Mouse (Mus musculus) liver, embryonic 13.5 days (tissue): ENCODE data around the gene Stpg2. TPM values are rescaled to one million over a fixed set of nuclear protein-coding genes. Genes with fewer than 3 reads are reported as not detected.
"Not testable (repeated sequence)": the region's sequence is repeated elsewhere in the genome, so short reads cannot be mapped to it uniquely, and the experiment has no call there.

Experiments
- ATAC-seq: fragments of 200-750 bp; cut with Nextera tagmentation; 2 replicates; pipeline ENCODE4 v1.8.0; 2017; ENCODE audit warnings: low read depth, mild to moderate bottlenecking, moderate number of reproducible peaks, moderate library complexity
- DNase-seq: peaks from one replicate; pipeline ENCODE4 v3.0.0; 2022
- H3K27ac ChIP-seq: fragments of 300-500 bp; sonication (generic); 2 replicates; pipeline ENCODE4 v1.5.1; 2015; ENCODE audit warnings: moderate library complexity, mild to moderate bottlenecking, inconsistent platforms
- H3K27me3 ChIP-seq: fragments of 300-500 bp; sonication (generic); 2 replicates; pipeline ENCODE4 v1.6.1; 2015; ENCODE audit warnings: mild to moderate bottlenecking, inconsistent platforms
- H3K36me3 ChIP-seq: fragments of 300-500 bp; sonication (generic); 2 replicates; pipeline ENCODE4 v1.6.1; 2015; ENCODE audit warnings: mild to moderate bottlenecking, inconsistent platforms
- H3K4me1 ChIP-seq: fragments of 300-500 bp; sonication (generic); replicated peaks from 2 replicates; pipeline ENCODE4 v1.6.1; 2015; ENCODE audit warnings: inconsistent platforms
- H3K4me2 ChIP-seq: fragments of 300-500 bp; sonication (generic); 2 replicates; pipeline ENCODE4 v1.6.1; 2015; ENCODE audit warnings: inconsistent platforms, mild to moderate bottlenecking, moderate library complexity
- H3K4me3 ChIP-seq: fragments of 300-500 bp; sonication (generic); replicated peaks from 2 replicates; pipeline ENCODE4 v1.5.1; 2015; ENCODE audit warnings: mild to moderate bottlenecking, inconsistent platforms
- H3K9ac ChIP-seq: fragments of 300-500 bp; sonication (generic); 2 replicates; pipeline ENCODE4 v1.6.1; 2015; ENCODE audit warnings: mild to moderate bottlenecking, inconsistent platforms
- H3K9me3 ChIP-seq: fragments of 300-500 bp; sonication (generic); replicated peaks from 2 replicates; pipeline ENCODE4 v1.6.1; 2016; ENCODE audit warnings: inconsistent platforms
- WGBS: fragments of 180-500 bp; shearing (Covaris S2); methylation state at CpG from one replicate; pipeline ENCODE4 v1.1.7; 2015; ENCODE audit not compliant: insufficient replicate concordance; 5-methylcytosine and 5-hydroxymethylcytosine counted together
- polyA plus RNA-seq: library from polyadenylated mRNA; unstranded; fragments of >200 nt; fragmentation: Nextera tagmentation; extraction: Ambion mirVana; gene quantifications from 2 replicates; pipeline ENCODE4 v1.2.1, GENCODE M21; 2015

The Stpg2 gene
- polyA plus RNA-seq, 1 experiment from 2014 or later: not detected

DNA sequence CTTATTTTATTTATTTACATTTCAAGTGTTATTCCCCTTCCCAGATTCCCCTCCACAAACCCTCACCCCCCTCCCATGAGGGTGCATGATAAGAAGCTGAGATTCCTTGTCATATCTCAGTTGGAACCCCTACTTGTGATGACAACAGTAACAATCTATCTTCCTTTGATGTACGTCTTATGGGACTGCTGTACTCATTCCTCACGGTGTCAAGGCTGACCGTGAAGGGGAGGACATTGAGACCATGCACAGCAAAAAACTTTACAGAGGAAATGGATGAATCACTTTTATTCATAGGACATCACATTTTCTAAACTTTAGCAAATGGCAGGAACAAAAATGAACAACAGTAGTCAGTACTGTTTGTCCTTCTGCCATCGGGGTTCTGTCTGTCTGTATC lies 21.3 kb downstream of the Stpg2 start:
- 69% methylated on average over 4 of the region's 4 CpGs for WGBS
- H3K4me3 ChIP-seq: no peak overlapping the region
- DNase-seq (no peak), ATAC-seq (no peak)
- H3K9me3 ChIP-seq: no peaks in the 10 kb centered on the region
- no peak overlapping the region for H3K4me2 ChIP-seq
- no peaks in the 10 kb centered on the region for H3K27me3 ChIP-seq
- H3K27ac ChIP-seq: no peak overlapping the region
- no peak overlapping the region for H3K9ac ChIP-seq
- no peaks in the 10 kb centered on the region for H3K4me1 ChIP-seq
- H3K36me3 ChIP-seq: no peaks in the 10 kb centered on the region

- H3K4me1 ChIP-seq: no peaks in the 10 kb centered on the region
- no peak overlapping the region for H3K4me2 ChIP-seq
- H3K9me3 ChIP-seq: no peaks in the 10 kb centered on the region
- WGBS: 12% methylated on average over 2 of the region's 2 CpGs
- H3K9ac ChIP-seq: no peak overlapping the region
- DNase-seq (no peak), ATAC-seq (no peak)
- no peaks in the 10 kb centered on the region for H3K27me3 ChIP-seq
- H3K27ac ChIP-seq: no peak overlapping the region
- no peaks in the 10 kb centered on the region for H3K36me3 ChIP-seq
- H3K4me3 ChIP-seq: no peak overlapping the region
Observed at GRCm38 (mm10) chr3:139245219-139245618, 39.7 kb downstream of the Stpg2 start.

- Histone ChIP-seq H3K4me2 (no peak overlapping the region), H3K27me3 (no peaks in the 10 kb centered on the region), H3K36me3 (no peaks in the 10 kb centered on the region), H3K9ac (no peak overlapping the region), H3K4me3 (no peak overlapping the region), H3K27ac (no peak overlapping the region), H3K4me1 (no peaks in the 10 kb centered on the region), H3K9me3 (no peaks in the 10 kb centered on the region)
- no peak for ATAC-seq
- no peak for DNase-seq
- WGBS: 39% methylated on average over 4 of the region's 4 CpGs
Observed at GRCm38 (mm10) chr3:139246508-139246907, 41.0 kb downstream of the Stpg2 start.

GRCm38 (mm10) chr3:139262359-139262758 lies 56.9 kb downstream of the Stpg2 start:
- 38% methylated on average over 4 of the region's 4 CpGs for WGBS
- not testable (repeated sequence) for H3K36me3 ChIP-seq, H3K27ac ChIP-seq, DNase-seq, ATAC-seq, H3K9me3 ChIP-seq, H3K4me2 ChIP-seq, H3K4me1 ChIP-seq, H3K9ac ChIP-seq, H3K4me3 ChIP-seq, H3K27me3 ChIP-seq

DNA sequence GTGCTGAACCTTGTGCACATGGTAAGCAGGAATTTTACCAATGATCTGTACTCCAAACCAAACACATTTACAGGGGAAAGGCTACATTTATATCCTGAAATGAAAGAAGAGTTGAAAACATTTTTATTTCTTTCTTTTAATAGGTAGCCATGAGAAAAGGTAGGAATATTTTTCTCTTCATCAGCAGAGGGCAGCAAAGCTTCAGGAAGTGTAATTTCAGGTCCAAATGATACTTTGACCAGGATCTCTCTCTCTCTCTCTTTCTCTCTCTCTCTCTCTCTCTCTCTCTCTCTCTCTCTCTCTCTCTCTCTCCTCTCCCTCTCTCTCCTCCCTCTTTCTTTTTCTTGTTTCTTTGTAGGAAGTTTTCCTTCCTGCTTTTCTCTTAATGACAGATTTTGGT lies 92.4 kb downstream of the Stpg2 start:
- no peak overlapping the region for H3K4me2 ChIP-seq
- ATAC-seq (no peak), DNase-seq (no peak)
- no peak overlapping the region for H3K9ac ChIP-seq
- no peaks in the 10 kb centered on the region for H3K36me3 ChIP-seq
- H3K4me1 ChIP-seq: no peaks in the 10 kb centered on the region
- no peak overlapping the region for H3K4me3 ChIP-seq
- no peak overlapping the region for H3K27ac ChIP-seq
- H3K27me3 ChIP-seq: no peaks in the 10 kb centered on the region
- H3K9me3 ChIP-seq: no peaks in the 10 kb centered on the region

GRCm38 (mm10) chr3:139308078-139308809 lies 102.8 kb downstream of the Stpg2 start:
- Histone ChIP-seq H3K4me1 (no peaks in the 10 kb centered on the region), H3K27me3 (no peaks in the 10 kb centered on the region), H3K4me2 (no peak overlapping the region), H3K27ac (no peak overlapping the region), H3K9me3 (no peaks in the 10 kb centered on the region), H3K9ac (no peak overlapping the region), H3K4me3 (no peak overlapping the region), H3K36me3 (no peaks in the 10 kb centered on the region)
- 32% methylated on average over 7 of the region's 7 CpGs for WGBS
- ATAC-seq: no peak
- DNase-seq: no peak

GRCm38 (mm10) chr3:139311721-139312120 lies 106.2 kb downstream of the Stpg2 start:
- Histone ChIP-seq H3K4me2 (no peak overlapping the region), H3K36me3 (no peaks in the 10 kb centered on the region), H3K27ac (no peak overlapping the region), H3K4me3 (no peak overlapping the region), H3K9me3 (no peaks in the 10 kb centered on the region), H3K4me1 (no peaks in the 10 kb centered on the region), H3K9ac (no peak overlapping the region), H3K27me3 (no peaks in the 10 kb centered on the region)
- DNase-seq (no peak), ATAC-seq (no peak)
- 64% methylated on average over 2 of the region's 2 CpGs for WGBS

- H3K4me3 ChIP-seq: no peak overlapping the region
- H3K4me1 ChIP-seq: no peaks in the 10 kb centered on the region
- DNase-seq (no peak), ATAC-seq (no peak)
- H3K27ac ChIP-seq: no peak overlapping the region
- no peaks in the 10 kb centered on the region for H3K27me3 ChIP-seq
- WGBS: 58% methylated on average over 3 of the region's 3 CpGs
- no peaks in the 10 kb centered on the region for H3K9me3 ChIP-seq
- H3K4me2 ChIP-seq: no peak overlapping the region
- no peak overlapping the region for H3K9ac ChIP-seq
- H3K36me3 ChIP-seq: no peaks in the 10 kb centered on the region
Observed at GRCm38 (mm10) chr3:139380494-139380893, 175.0 kb downstream of the Stpg2 start.

- H3K36me3 ChIP-seq: no peaks in the 10 kb centered on the region
- H3K9ac ChIP-seq: no peak overlapping the region
- no peak overlapping the region for H3K4me2 ChIP-seq
- no peak overlapping the region for H3K27ac ChIP-seq
- 47% methylated on average over 9 of the region's 9 CpGs for WGBS
- H3K27me3 ChIP-seq: no peaks in the 10 kb centered on the region
- no peak overlapping the region for H3K4me3 ChIP-seq
- DNase-seq (no peak), ATAC-seq (no peak)
- no peaks in the 10 kb centered on the region for H3K4me1 ChIP-seq
- no peaks in the 10 kb centered on the region for H3K9me3 ChIP-seq
Observed at GRCm38 (mm10) chr3:139397077-139397865, 191.8 kb downstream of the Stpg2 start.

DNA sequence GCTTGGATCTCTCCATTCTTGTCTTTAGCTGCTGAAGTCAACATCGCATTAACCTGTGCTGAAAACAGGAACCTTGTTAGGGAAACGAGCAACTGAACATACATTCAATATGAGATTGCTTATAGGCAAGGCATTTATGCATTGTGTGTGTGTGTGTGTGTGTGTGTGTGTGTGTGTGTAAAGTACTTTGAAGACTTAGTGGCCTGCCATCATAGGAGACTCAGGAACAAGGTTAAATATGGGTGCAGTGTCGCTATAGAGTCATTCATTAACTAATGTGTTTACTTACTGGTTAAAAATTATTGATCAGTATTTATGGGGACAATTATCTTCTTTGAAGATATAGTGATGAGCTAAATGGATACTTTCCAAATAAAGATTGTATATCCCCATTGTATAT lies 199.2 kb downstream of the Stpg2 start:
- Histone ChIP-seq H3K4me2 (no peak overlapping the region), H3K27ac (no peak overlapping the region), H3K4me1 (no peaks in the 10 kb centered on the region), H3K9ac (no peak overlapping the region), H3K36me3 (no peaks in the 10 kb centered on the region), H3K27me3 (no peaks in the 10 kb centered on the region), H3K9me3 (no peaks in the 10 kb centered on the region), H3K4me3 (no peak overlapping the region)
- ATAC-seq (no peak), DNase-seq (no peak)
- WGBS: 52% methylated on average over 3 of the region's 3 CpGs

DNA sequence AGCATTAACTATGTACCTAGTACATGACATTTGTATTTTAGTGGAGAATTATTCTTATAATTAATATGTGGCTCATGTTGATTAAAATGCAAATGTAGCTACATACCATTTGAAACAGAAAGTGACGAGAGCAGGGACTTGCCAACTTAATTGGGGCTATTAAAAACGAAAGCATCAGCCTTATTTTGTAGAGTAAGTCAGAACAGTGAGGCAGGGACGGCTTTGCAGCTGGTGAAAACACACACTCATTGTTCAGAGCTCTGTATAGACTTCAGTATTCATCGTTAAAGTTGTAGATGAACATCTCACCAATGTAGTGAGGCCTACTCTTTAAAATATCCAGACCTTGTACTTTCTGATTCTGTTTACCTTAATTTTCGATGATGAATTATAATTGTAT lies 213.6 kb downstream of the Stpg2 start:
- DNase-seq: no peak
- Histone ChIP-seq H3K4me2 (no peak overlapping the region), H3K4me1 (no peaks in the 10 kb centered on the region), H3K9me3 (0 out of 2 replicates have a peak, but pooled peaks cover 3% of the 10 kb centered on the region), H3K4me3 (no peak overlapping the region), H3K36me3 (no peaks in the 10 kb centered on the region), H3K27ac (no peak overlapping the region), H3K27me3 (no peaks in the 10 kb centered on the region), H3K9ac (no peak overlapping the region)
- whole genome bisulfite sequencing: 58% methylated on average over 5 of the region's 5 CpGs
- no peak for ATAC-seq

GRCm38 (mm10) chr3:139442170-139442569 lies 236.7 kb downstream of the Stpg2 start:
- ATAC-seq: no peak

More at GRCm38 (mm10) chr3:139442170-139442569, 236.7 kb downstream of the Stpg2 start:
- DNase-seq: no peak
- Histone ChIP-seq H3K4me3 (no peak overlapping the region), H3K9ac (no peak overlapping the region), H3K4me2 (no peak overlapping the region), H3K27ac (no peak overlapping the region), H3K9me3 (0 out of 2 replicates have a peak, but pooled peaks cover 2% of the 10 kb centered on the region), H3K36me3 (no peaks in the 10 kb centered on the region), H3K27me3 (no peaks in the 10 kb centered on the region), H3K4me1 (no peaks in the 10 kb centered on the region)
- 55% methylated on average over 7 of the region's 7 CpGs for WGBS
